Mouse (Mus musculus) B cell, adult 2 months (primary cell): ENCODE results near the gene Zfp462.
"Not testable (repeated sequence)": the region's sequence is repeated elsewhere in the genome, so short reads cannot be mapped to it uniquely, and the experiment has no call there.

Experiments
- DNase-seq, 2 experiments: peaks; one replicate each; pipeline ENCODE4 v3.0.0; 2022

The Zfp462 gene

GRCm38 (mm10) chr4:54944921-54945430 lies at the start of gene Zfp462:
Gene Zfp462 (plus strand): TSS chr4:54945048.
- DNase-seq: no peak

GRCm38 (mm10) chr4:54896017-54896416 lies 48.8 kb upstream of the Zfp462 start:
- no peak for DNase-seq

- no peak for DNase-seq
Measured at GRCm38 (mm10) chr4:54904641-54905040, 40.2 kb upstream of the Zfp462 start.

- DNase-seq: no peak
Measured at GRCm38 (mm10) chr4:54905399-54905953, 39.4 kb upstream of the Zfp462 start.

- no peak for DNase-seq
Measured at GRCm38 (mm10) chr4:54910300-54910699, 34.5 kb upstream of the Zfp462 start.

- no peak for DNase-seq
Measured at GRCm38 (mm10) chr4:54918276-54918675, 26.6 kb upstream of the Zfp462 start.

- DNase-seq: no peak
Measured at GRCm38 (mm10) chr4:54923386-54923785, 21.5 kb upstream of the Zfp462 start.

GRCm38 (mm10) chr4:54924306-54924705 lies 20.5 kb upstream of the Zfp462 start:
- DNase-seq: no peak

- not testable (repeated sequence) for DNase-seq
Measured at GRCm38 (mm10) chr4:54926456-54926855, 18.4 kb upstream of the Zfp462 start.

- DNase-seq: not testable (repeated sequence)
Measured at GRCm38 (mm10) chr4:54927321-54928062, 17.4 kb upstream of the Zfp462 start.

- no peak for DNase-seq
Measured at GRCm38 (mm10) chr4:54929686-54930085, 15.2 kb upstream of the Zfp462 start.

GRCm38 (mm10) chr4:54932668-54933067 lies 12.2 kb upstream of the Zfp462 start:
- DNase-seq: no peak

- no peak for DNase-seq
Measured at GRCm38 (mm10) chr4:54937161-54937560, 7.7 kb upstream of the Zfp462 start.

- no peak for DNase-seq
Measured at GRCm38 (mm10) chr4:54945603-54946445, 976 bp downstream of the Zfp462 start.

- DNase-seq: no peak
Measured at GRCm38 (mm10) chr4:54946662-54947055, 1.8 kb downstream of the Zfp462 start.

- no peak for DNase-seq
Measured at GRCm38 (mm10) chr4:54947056-54947990, 2.5 kb downstream of the Zfp462 start.

- no peak for DNase-seq
Measured at GRCm38 (mm10) chr4:54947991-54948615, 3.3 kb downstream of the Zfp462 start.

GRCm38 (mm10) chr4:54948616-54949560 lies 4.0 kb downstream of the Zfp462 start:
- DNase-seq: no peak

- DNase-seq: no peak
Measured at GRCm38 (mm10) chr4:54949561-54949940, 4.7 kb downstream of the Zfp462 start.

- DNase-seq: no peak
Measured at GRCm38 (mm10) chr4:54950136-54950535, 5.3 kb downstream of the Zfp462 start.

GRCm38 (mm10) chr4:54950866-54951265 lies 6.0 kb downstream of the Zfp462 start:
- DNase-seq: no peak
